Mouse (Mus musculus) monocyte, adult 2 months (primary cell): ENCODE results near the gene Ciita.

Experiments used
- DNase-seq, 2 experiments: peaks; one replicate each; pipeline ENCODE4 v3.0.0; 2022; ENCODE audit warnings: low spot score in 2 of 2, low read depth in 1 of 2

Ciita gene

GRCm38 (mm10) chr16:10515953-10516572 lies 36.2 kb downstream of the Ciita start:
- no peak for DNase-seq

GRCm38 (mm10) chr16:10518030-10518429 lies 38.2 kb downstream of the Ciita start:
- no peak for DNase-seq

DNA sequence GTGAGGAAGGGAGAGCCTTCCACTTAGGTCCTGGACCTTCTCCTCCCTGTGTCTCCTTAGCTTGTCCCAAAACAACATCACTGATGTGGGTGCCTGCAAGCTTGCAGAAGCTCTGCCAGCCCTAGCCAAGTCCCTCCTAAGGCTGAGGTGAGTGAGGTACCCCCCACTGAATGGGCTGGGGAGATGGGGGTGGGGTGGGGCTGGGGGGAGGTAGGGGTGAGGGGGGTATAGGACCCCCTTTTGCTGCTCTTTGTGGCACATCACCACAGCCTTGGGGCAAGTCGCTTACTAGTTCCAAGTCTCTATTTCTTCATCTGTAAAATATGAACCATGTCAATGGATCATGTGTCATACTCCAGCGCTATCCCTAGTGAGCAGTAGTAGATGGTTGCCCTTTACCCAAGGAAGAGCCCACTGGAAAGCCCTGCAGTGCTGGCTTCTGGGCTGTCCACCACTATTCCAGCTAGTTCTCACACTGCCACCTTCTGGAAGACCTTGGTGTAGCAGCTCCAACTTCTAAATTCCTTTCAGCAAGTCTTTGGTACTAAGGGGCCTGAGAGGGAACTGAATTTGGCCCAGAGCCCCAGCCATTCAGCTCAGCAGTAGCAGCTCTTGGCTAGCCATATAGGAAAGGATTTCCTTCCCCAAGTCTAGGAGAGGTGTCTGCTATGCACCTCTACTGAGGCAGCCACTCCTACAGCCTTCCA lies 41.2 kb downstream of the Ciita start:
- DNase-seq = peak in 1 of 2 experiments; percentile 53

DNA sequence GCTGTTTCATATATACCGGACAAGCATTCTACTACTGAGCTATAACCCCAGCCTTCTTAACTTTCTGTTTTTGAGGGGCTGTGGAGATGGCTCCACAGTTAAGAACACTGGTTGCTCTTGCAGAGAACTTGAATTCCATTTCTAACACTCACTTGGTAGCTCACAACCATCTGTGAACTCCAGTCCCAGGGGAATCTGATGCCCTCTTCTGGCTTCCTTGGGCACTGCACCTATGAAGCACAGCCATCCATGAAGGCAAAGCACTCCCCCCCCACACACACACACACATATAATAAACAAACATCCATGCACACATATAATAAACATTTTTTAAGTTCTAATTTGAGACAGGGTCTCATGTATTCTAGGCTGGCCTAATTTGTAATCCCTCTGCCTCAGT lies 43.0 kb downstream of the Ciita start:
- DNase-seq = peak in 1 of 2 experiments; percentile 61

DNA sequence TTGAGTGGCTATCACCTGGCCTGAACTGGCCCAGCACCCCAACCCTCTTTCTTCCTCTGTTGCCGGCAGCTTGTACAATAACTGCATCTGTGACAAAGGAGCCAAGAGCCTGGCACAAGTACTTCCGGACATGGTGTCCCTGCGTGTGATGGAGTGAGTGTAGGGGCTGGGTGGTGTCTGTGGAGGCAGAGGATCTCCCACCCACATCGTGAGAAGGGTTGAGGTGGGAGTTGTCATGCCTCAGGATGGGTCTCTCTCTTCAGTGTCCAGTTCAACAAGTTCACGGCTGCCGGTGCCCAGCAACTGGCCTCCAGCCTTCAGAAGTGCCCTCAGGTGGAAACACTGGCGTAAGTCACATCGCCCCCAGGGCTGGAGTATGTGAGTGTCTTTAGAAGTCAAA lies 43.8 kb downstream of the Ciita start:
- no peak for DNase-seq

DNA sequence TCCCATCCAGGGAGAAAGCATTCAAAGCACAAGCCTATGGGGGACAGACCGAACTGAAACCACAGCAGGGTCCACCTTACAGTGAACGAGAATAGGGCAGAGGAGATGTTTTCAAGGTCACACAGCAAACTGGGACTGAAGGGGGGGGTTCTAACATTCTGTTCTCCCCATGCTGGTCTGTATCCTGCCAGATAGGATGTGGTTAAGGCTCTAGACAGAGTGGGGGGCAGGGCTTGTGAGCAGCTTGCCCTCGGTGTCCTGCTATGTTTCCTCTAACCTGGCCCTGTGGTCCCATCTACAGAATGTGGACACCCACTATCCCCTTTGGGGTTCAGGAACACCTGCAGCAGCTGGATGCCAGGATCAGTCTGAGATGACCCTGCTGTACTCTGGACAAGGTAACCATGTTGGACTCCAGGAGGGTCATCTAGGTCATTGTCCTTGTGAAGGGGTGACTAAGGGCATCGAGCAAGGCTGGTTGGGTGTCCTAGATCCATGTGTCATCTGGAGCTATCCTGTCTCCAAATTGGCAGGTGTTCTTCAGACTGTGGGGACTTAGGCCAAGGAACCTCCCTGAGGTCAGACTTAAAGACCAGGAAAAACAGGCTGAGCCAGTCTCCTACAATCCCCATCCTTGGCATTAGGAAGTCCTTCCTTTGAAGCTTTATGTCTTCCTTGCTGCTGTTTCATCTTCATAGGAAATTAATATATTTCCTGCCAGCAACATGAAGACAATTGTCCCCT lies 45.2 kb downstream of the Ciita start:
- DNase-seq = no peak

DNA sequence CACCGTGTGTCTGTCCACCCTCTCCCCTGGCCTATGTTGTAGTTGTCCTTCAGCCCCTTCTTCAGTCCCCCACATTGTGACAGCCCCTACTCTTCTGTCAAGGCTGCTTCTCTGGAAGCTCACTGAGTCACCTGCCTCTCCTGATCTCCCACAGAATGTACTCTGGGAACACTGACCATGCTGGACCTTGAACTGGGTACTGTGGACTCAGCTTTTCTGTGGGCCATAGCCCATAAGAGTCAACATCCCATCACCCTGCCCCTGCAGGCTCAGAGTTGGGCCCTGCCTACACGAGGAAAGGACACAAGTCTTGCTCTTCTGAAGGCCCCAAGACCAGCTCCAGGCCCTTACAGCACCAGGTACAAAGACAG lies 45.7 kb downstream of the Ciita start:
- no peak for DNase-seq

DNA sequence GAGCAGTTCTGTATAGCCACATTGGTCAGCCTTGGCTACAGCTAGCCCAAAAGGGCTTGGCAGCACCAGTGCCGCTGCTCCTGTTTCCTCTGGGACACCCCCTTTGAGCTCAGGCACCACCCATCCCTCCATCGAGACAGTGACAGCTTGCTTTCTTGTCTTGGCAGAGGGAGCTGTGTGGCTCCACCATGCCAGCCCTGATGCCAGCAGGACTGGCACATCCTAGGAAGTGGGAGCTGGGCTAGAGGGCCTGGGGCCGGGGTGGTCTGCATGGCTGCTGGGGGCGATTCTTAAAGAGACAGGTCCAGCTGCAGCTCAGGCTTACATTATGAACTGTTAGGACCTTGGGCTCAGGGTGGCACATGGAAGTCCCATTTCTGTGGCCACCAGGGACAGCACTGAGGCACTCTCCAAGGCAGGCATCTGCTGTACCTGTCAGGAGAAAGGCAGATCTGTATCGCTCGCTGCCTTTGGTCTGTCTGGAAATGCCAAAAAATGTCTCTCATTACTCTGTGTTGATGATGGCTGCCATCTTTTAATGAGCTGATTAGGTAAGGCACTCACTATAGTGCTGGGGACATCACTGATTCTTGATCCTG lies 47.3 kb downstream of the Ciita start:
- DNase-seq = no peak

- no peak for DNase-seq
These were observed 48.5 kb downstream of the Ciita start for GRCm38 (mm10) chr16:10528382-10528781.

GRCm38 (mm10) chr16:10530179-10530578 lies 50.3 kb downstream of the Ciita start:
- DNase-seq = no peak

- DNase-seq = no peak
These were observed 53.9 kb downstream of the Ciita start for GRCm38 (mm10) chr16:10533781-10534180.

DNA sequence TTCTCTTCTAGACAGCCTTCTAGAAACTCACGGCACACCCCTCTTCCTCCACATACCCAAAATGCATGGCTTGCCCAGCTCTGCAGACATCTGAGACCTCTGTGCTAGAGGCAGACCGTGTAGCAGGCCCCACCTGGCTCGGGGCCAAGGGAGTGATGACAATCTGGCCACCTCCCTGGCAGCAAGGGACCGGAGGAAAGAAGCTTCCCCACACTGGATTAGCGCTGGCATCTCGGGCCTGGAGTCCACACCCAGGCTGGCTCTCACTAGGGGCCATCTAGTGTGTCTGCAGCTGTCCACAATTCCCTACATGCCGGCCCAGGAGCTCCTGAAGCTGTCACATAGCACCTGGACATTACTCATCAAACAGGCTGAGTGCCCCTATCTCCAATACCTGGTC lies 54.7 kb downstream of the Ciita start:
- no peak for DNase-seq

GRCm38 (mm10) chr16:10536323-10536722 lies 56.5 kb downstream of the Ciita start:
- no peak for DNase-seq

- DNase-seq = no peak
These were observed 57.1 kb downstream of the Ciita start for GRCm38 (mm10) chr16:10536961-10537360.

DNA sequence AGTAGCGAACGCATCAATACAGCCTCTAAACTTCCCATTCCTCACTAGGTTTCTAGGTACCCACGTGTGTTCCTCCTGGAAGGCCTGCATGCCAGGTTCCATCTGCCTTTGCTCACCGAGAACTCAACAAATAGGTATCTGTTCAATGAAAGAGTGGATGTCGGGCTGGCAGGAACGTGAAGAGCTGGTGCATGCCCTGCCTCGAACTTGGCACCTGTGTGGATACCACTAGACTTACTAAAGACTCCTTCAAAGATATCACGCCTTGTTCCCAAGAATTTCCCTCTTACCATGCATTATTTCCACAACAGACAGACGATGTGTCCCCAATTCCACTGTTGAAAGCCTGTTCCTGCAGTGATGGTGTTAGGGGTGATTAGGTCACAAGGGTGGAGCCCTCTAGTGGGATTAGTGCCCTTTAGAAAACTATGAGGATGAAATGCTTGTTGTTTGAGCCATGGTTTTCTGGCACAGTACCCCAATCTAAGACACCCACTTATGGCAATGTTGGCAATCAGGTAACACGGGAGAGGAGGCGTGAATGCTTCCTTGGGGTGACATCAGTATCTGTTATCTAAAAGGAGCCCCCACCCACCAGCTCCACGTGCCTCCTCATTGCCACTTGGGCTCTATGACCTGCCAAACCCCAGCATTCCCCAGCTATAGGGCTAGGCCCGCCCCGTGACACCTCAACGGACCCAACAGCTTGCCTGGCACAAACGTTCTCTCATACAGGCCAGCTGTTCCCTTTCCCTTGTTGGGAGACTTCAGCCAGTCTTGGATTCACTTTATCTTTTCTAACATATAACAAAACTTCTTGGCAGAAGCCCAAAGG lies 61.1 kb downstream of the Ciita start:
- DNase-seq = no peak

DNA sequence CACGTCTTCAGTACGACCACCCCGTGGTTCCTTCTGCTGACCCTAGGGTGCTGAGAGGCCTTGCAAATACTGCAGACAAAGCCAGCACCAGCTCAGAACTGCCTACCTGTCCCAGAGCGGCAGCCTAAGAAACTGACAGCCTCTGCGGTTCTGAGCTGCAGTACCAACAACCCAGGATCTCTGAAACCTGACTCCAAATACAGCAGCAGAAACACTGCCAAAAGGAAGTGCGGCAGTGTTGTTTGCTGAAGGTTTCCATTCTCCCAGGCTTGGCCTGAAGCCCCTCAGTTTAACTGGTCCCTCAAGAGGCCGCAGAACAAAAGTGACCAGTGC lies 61.7 kb downstream of the Ciita start:
- no peak for DNase-seq

GRCm38 (mm10) chr16:10542266-10542665 lies 62.4 kb downstream of the Ciita start:
- DNase-seq = no peak

DNA sequence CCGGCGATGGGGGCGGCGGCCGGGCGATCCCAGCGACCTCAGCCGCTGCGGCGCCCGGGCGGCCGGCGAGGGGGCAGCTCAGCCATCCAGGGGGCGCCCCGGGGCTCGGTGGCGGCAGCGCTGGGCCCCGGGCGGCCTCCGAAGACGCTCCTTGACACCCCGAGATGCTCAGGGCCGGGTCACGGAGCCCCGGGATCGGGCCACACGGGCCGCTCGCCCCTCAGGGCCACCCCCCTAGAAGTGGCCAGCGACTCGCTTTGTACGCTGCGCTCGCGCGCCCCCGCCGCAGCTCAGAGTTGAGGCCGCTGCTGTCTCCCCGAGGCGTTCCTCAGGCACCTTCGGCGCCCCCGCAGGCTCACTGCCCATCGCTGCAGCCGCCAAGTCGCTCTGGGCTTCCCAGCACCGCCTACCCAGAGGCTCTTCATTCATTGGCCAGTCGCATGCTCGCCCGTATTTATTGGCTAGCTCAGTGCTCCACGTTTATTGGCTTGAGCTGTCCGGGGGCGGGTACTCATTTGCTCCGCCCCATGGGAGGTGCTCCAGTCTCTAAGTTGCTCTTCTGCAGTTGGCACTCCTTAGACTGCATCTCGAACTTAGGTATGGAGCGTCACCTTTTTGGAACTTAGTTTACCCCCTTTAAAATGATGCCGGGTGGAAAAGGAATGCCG lies 63.0 kb downstream of the Ciita start, which contains the start of gene Dexi:
Gene Dexi (minus strand): TSS at position 357 of the 668 bp plus-strand sequence.
- peak; percentile 78 to 86 for DNase-seq

DNA sequence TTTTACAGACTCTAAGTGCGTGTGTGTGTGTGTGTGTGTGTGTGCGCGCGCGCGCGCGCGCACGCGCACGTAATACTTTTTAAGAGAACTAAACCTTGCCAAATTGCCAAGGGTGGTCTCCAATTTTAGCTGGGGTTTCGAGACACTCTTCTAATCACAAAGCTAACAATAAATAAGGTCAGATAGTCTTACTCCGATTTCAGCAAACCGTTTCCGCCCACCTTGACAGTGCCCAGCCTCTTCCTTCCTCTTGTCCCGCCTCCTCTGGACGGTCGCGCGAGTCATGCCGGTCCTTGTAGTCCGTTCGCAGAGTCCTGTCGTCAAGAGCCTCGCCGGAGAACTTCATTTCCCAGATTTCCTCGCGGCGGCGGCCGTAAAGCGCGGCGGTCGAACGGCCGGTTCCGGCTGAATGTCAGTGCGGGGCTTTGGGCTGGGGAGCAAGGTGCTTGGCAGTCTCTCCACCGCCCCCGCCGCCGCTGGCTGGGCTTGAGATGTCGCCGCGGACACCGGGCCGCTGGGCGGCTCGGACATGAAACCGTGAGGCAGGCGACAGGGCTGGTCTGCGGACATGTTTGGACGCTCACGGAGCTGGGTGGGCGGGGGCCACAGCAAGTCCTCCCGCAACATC lies 65.2 kb downstream of the Ciita start, which contains the start of gene Clec16a:
Gene Clec16a (plus strand): TSS at position 345 of the 628 bp plus-strand sequence.
- DNase-seq = peak; percentile 86 to 91

- DNase-seq = no peak
These were observed 67.0 kb downstream of the Ciita start for GRCm38 (mm10) chr16:10546865-10547264.
